Mouse (Mus musculus): Measurements from ENCODE around the gene 2310009B15Rik. TPM values are rescaled to one million over a fixed set of nuclear protein-coding genes. Genes with fewer than 3 reads are reported as not detected.

The 2310009B15Rik gene
- total and polyA plus RNA-seq, 3 experiments: 10.4 to 19.3 TPM; not detected in 1

DNA sequence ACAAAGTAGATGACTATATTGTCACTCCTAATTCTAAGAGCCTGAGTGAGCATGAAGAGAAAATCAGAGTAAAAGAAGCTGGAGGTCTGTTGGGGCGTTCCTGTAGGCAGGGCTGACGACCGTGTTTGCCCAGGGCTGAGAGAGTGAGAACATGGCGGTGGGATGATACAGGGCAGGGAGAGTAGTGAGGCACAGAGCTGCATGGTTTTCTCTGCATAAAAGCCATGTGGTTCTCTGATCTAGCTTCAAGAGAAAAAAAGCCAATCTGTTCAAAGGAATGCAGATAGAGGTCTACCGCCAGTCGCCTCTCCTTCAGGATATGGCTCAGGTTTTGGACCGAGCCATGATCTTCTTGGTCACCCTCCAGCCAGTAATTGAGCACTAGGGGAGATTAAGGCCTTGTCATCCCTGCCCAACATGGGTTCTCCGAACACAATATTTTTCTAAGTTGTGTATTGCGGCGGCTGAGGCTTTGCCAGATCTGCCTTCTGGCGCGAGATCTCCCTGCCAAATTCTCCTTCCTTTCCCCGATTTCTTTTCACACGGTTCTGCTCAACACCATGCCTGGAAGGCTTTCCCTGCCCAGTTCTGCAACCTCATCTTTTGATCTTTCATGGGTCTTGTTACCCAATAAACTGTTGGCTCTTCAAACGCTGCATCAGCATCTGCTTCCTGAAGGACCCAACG, 44.9 kb upstream of the 2310009B15Rik start (continued):
- no peak for TF ChIP-seq MAX (IDR thresholded peaks at IDR 0.05; ENCODE audit: low read length)

DNA sequence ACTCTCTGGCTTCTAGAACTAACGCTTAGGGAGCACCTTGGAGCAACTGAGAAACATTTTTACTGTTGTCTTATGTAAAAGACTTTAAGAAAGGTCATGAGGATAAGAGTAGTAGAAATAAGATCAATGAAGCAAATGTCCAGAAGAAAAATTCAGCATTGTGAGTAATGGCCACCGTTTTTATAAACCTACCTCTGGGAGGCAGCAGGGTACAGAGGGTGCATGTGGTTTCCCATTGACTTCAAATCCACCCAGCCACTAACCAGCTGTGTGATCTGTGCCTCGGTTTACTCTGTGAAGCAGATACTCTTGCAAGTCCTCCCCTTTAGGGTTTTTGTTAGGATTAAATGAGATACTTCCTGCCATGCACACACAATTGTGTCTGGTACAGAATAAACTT, 39.4 kb upstream of the 2310009B15Rik start:
- Histone ChIP-seq H3K9ac (ENCODE audit: control insufficient read depth, low read depth, low read length, poor library complexity, severe bottlenecking) (no peak overlapping the region), H3K79me2 (ENCODE audit: control insufficient read depth, insufficient read depth, low read length, poor library complexity) (no peaks in the 10 kb centered on the region), H3K36me3 (ENCODE audit: control insufficient read depth in 1 of 2, insufficient read depth in 2 of 2, low read length in 2 of 2) (no peaks in the 10 kb centered on the region), H3K4me1 (ENCODE audit: control insufficient read depth in 1 of 2, insufficient read depth in 2 of 2, low read length in 2 of 2) (no peaks in the 10 kb centered on the region), H3K27ac (ENCODE audit: control insufficient read depth, low read depth, low read length) (no peak overlapping the region), H3K9me3 (replicated peaks; ENCODE audit: insufficient read depth, low read length) (no peaks in the 10 kb centered on the region), H3K4me3 (ENCODE audit: control insufficient read depth in 1 of 2, insufficient read depth in 1 of 2, low read depth in 2 of 2, low read length in 2 of 2) (no peak overlapping the region), H3K27me3 (ENCODE audit: control insufficient read depth in 1 of 2, insufficient read depth in 2 of 2, low read length in 2 of 2) (no peaks in the 10 kb centered on the region)
- no peak for TF ChIP-seq CTCF (IDR thresholded peaks at IDR 0.05 in 2 of 3, conservative IDR thresholded peaks at IDR 0.05 in 1 of 3; ENCODE audit: control insufficient read depth in 1 of 3, insufficient read depth in 1 of 3, low read depth in 2 of 3, low read length in 3 of 3, poor library complexity in 1 of 3, severe bottlenecking in 1 of 3)
- no peak for TF ChIP-seq BHLHE40 (IDR thresholded peaks at IDR 0.05; ENCODE audit: borderline replicate concordance, low read depth, low read length)
- TF ChIP-seq POLR2AphosphoS2 (IDR thresholded peaks at IDR 0.05; ENCODE audit: low read length): no peak
- TF ChIP-seq ELF1 (IDR thresholded peaks at IDR 0.05; ENCODE audit: low read depth, low read length): no peak
- no peak for TF ChIP-seq KAT2A (conservative IDR thresholded peaks at IDR 0.05; ENCODE audit: low read depth, low read length)
- TF ChIP-seq MAFK (IDR thresholded peaks at IDR 0.05; ENCODE audit: borderline replicate concordance, low read depth, low read length): no peak
- no peak for TF ChIP-seq RCOR1 (IDR thresholded peaks at IDR 0.05; ENCODE audit: low read depth, low read length)
- TF ChIP-seq CHD2 (IDR thresholded peaks at IDR 0.05; ENCODE audit: low read length): no peak
- TF ChIP-seq MYC (IDR thresholded peaks at IDR 0.05; ENCODE audit: low read depth, low read length): no peak
- no peak for TF ChIP-seq CHD1 (IDR thresholded peaks at IDR 0.05; ENCODE audit: low read depth, low read length)
- no peak for TF ChIP-seq GATA1 (IDR thresholded peaks at IDR 0.05; ENCODE audit: low read depth, low read length)
- no peak for TF ChIP-seq JUND (IDR thresholded peaks at IDR 0.05; ENCODE audit: low read depth, low read length)
- no peak for TF ChIP-seq ZNF384 (IDR thresholded peaks at IDR 0.05; ENCODE audit: low read depth, low read length)
- no peak for TF ChIP-seq ZMIZ1 (IDR thresholded peaks at IDR 0.05; ENCODE audit: low read depth, low read length)
- TF ChIP-seq ZKSCAN1 (IDR thresholded peaks at IDR 0.05; ENCODE audit: low read depth, low read length): no peak
- no peak for DNase-seq (ENCODE audit: low read depth, low spot score)

DNA sequence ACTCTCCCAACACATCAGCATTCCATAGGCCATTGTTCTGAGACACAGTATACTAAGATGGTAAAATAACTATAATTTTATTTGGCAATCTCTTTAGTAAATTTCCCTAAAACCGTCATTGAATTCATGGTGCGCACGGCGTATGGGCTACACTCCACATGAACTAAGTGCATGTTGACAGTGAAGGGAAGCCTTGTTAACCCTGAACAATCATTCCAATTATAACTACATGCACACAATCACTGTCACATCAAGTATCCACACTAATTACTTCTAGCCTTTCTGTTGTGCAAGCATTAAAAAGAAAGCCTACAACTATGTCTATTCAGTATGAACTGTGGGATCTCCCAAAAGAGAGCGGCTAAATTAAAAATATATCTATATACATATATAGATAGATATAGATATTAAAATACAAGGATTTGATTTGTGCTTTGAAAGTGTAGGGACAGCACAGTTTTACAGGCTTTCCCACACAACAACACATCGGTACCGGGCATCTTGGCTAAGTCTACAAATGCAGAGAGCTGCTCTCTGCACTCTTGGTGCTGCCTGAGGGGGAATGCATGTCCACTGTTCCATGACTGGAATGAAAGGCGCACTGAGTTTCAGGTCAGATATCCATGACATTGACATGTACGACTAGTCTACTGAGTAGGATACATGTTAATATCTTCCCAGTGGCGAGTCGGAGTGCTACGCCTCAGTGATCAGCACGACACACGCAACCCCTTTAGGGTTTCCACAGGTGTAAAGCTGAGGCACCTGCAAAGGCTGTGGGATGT, 21.0 kb upstream of the 2310009B15Rik start:
- Histone ChIP-seq H3K27me3 (ENCODE audit: control insufficient read depth in 1 of 2, insufficient read depth in 2 of 2, low read length in 2 of 2) (no peaks in the 10 kb centered on the region), H3K4me3 (ENCODE audit: control insufficient read depth in 1 of 2, insufficient read depth in 1 of 2, low read depth in 2 of 2, low read length in 2 of 2) (no peak overlapping the region), H3K36me3 (ENCODE audit: control insufficient read depth in 1 of 2, insufficient read depth in 2 of 2, low read length in 2 of 2) (no peaks in the 10 kb centered on the region), H3K79me2 (ENCODE audit: control insufficient read depth, insufficient read depth, low read length, poor library complexity) (no peaks in the 10 kb centered on the region), H3K27ac (ENCODE audit: control insufficient read depth, low read depth, low read length) (no peak overlapping the region), H3K9ac (ENCODE audit: control insufficient read depth, low read depth, low read length, poor library complexity, severe bottlenecking) (no peak overlapping the region), H3K9me3 (replicated peaks; ENCODE audit: insufficient read depth, low read length) (no peaks in the 10 kb centered on the region), H3K4me1 (ENCODE audit: control insufficient read depth in 1 of 2, insufficient read depth in 2 of 2, low read length in 2 of 2) (no peaks in the 10 kb centered on the region)
- no peak for DNase-seq (ENCODE audit: low read depth, low spot score)
- TF ChIP-seq TCF12 (IDR thresholded peaks at IDR 0.05; ENCODE audit: low read depth, low read length): no peak
- TF ChIP-seq RCOR1 (IDR thresholded peaks at IDR 0.05; ENCODE audit: low read depth, low read length): no peak
